Mouse (Mus musculus) frontal cortex, adult 2 months (tissue): ENCODE measurements around the gene Wee2. TPM values are rescaled to one million over a fixed set of nuclear protein-coding genes. Genes with fewer than 3 reads are reported as not detected.

ENCODE experiments used
- polyA plus RNA-seq: library from polyadenylated mRNA; depleted of rRNA; stranded (reverse); fragments of >200 nt; gene quantifications from 2 replicates; pipeline ENCODE4 v1.2.3, GENCODE M21; 2012; rRNA removed

Wee2 gene
- polyA plus RNA-seq, 1 experiment: 0.06 TPM

Other genes starting within 250 kb of the Wee2 start
- gene Agk, start 113.9 kb upstream of the Wee2 start, polyA plus RNA-seq: 29.9 and 33.9 TPM in 2 replicates
- 24.1 and 24.5 TPM in 2 replicates for gene E330009J07Rik, start 3.0 kb upstream of the Wee2 start, polyA plus RNA-seq
- 55.2 and 61.3 TPM in 2 replicates for gene Ssbp1, start 32.3 kb downstream of the Wee2 start, polyA plus RNA-seq
- 0.10 and 0.23 TPM in 2 replicates for gene Tas2r137, start 52.1 kb downstream of the Wee2 start, polyA plus RNA-seq
- 0.11 and 0.20 TPM in 2 replicates for gene Tas2r108, start 54.4 kb downstream of the Wee2 start, polyA plus RNA-seq
- not detected in 2 replicates for gene Prss37, start 80.4 kb downstream of the Wee2 start, polyA plus RNA-seq
- gene Olfr461, start 116.0 kb downstream of the Wee2 start, polyA plus RNA-seq: not detected in 2 replicates
- gene Olfr460, start 130.4 kb downstream of the Wee2 start, polyA plus RNA-seq: 0.16 and 0.23 TPM in 2 replicates
- gene Clec5a, start 146.7 kb downstream of the Wee2 start, polyA plus RNA-seq: 2.0 and 4.0 TPM in 2 replicates
- gene Tas2r138, start 174.2 kb downstream of the Wee2 start, polyA plus RNA-seq: not detected in 2 replicates
- 0.50 and 0.78 TPM in 2 replicates for gene Mgam, start 189.7 kb downstream of the Wee2 start, polyA plus RNA-seq